Mouse (Mus musculus) neural tube, embryonic 11.5 days (tissue): ENCODE measurements around the gene Pcsk5. TPM values are rescaled to one million over a fixed set of nuclear protein-coding genes. Genes with fewer than 3 reads are reported as not detected.

ENCODE experiments used
- ATAC-seq: fragments of 200-750 bp; cut with Nextera tagmentation; 2 replicates; pipeline ENCODE4 v1.8.0; 2017; ENCODE audit warnings: moderate number of reproducible peaks, mild to moderate bottlenecking, moderate TSS enrichment, moderate library complexity; ENCODE audit not compliant: insufficient read depth, low FRiP score, low TSS enrichment
- DNase-seq: peaks from one replicate; pipeline ENCODE4 v3.0.0-alpha.2; 2015; ENCODE audit warnings: low spot score
- H3K27ac ChIP-seq: fragments of 300-500 bp; sonication (generic); 2 replicates; pipeline ENCODE4 v1.5.1; 2014; ENCODE audit warnings: low read depth, mild to moderate bottlenecking, low read length
- H3K27me3 ChIP-seq: fragments of 300-500 bp; sonication (generic); 2 replicates; pipeline ENCODE4 v1.6.1; 2014; ENCODE audit warnings: mild to moderate bottlenecking, low read length, mixed read lengths; ENCODE audit not compliant: control insufficient read depth, insufficient read depth
- H3K36me3 ChIP-seq: fragments of 300-500 bp; sonication (generic); 2 replicates; pipeline ENCODE4 v1.6.1; 2014; ENCODE audit warnings: mild to moderate bottlenecking, low read length, moderate library complexity, mixed read lengths; ENCODE audit not compliant: control insufficient read depth, insufficient read depth
- H3K4me1 ChIP-seq: fragments of 300-500 bp; sonication (generic); 2 replicates; pipeline ENCODE4 v1.6.1; 2014; ENCODE audit warnings: low read length, mixed read lengths; ENCODE audit not compliant: control insufficient read depth, insufficient read depth
- H3K4me2 ChIP-seq: fragments of 300-500 bp; sonication (generic); 2 replicates; pipeline ENCODE4 v1.6.1; 2014; ENCODE audit warnings: low read depth, mild to moderate bottlenecking, moderate library complexity
- H3K4me3 ChIP-seq: fragments of 300-500 bp; sonication (generic); 2 replicates; pipeline ENCODE4 v1.5.1; 2014; ENCODE audit warnings: low read depth, low read length
- H3K9ac ChIP-seq: fragments of 300-500 bp; sonication (generic); 2 replicates; pipeline ENCODE4 v1.6.1; 2014; ENCODE audit warnings: mild to moderate bottlenecking, low read length
- H3K9me3 ChIP-seq: fragments of 300-500 bp; sonication (generic); 2 replicates; pipeline ENCODE4 v1.6.1; 2016; ENCODE audit warnings: low read length; ENCODE audit not compliant: control insufficient read depth
- WGBS: fragments of 180-500 bp; shearing (Covaris S2); extraction: QIAGEN DNeasy Blood & Tissue Kit; methylation state at CpG from one replicate; pipeline ENCODE4 v1.1.7; 2014; 5-methylcytosine and 5-hydroxymethylcytosine counted together
- polyA plus RNA-seq: library from polyadenylated mRNA; unstranded; fragments of >200 nt; fragmentation: Nextera tagmentation; extraction: Ambion mirVana; gene quantifications from 2 replicates; pipeline ENCODE4 v1.2.1, GENCODE M21; 2014

The Pcsk5 gene
- polyA plus RNA-seq, 1 experiment from 2014 or later, result 9.4 TPM

DNA sequence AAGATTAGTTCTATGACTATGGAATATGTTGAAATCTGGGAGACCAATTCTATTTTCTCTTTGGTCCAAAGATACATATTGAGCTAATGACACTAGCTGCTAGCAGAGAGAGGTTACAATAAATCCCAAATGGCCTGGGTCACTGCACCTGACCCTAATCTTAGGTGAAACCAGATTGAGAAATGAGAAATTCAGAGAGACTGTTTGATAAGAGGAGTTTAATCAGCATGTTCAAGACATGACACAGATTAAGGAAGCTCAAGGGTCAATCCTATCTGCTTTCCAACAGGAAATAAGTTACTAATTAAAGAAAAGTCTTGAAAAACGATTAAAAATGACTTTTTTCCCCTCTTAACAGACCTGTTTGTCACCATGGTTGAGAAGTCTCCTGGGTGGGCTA is 96.0 kb downstream of the Pcsk5 start:
- ATAC-seq, result no peak

DNA sequence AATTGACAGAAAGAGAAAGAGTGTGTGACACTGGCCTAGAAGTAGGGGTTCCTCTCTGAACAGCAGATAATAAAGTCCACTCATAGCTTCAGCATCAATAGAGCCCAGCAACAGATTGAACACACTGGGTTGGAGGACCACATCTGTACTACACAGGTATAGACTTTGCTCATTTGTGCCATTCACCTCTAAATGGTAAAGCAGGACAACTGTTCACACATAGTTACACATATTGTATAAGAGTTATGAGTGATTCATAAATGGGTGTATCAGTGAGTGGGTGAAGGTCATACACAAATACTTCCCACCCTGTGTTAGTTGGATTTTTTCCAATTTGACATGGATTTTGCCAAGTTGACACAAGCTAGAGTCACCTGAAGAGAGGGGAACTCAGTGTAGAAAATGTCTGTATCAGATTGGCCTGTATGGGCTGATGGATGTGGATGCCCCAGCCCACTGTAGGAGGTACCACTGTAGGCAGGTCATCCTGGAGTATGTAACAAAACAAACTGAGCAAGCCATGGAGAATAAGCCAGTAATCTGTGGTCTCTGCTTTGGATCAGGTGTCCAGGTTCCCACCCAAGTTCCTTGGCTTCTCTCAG is 104.7 kb downstream of the Pcsk5 start:
- Histone ChIP-seq H3K36me3 (no peaks in the 10 kb centered on the region), H3K4me1 (no peaks in the 10 kb centered on the region), H3K4me3 (no peak overlapping the region), H3K4me2 (no peak overlapping the region), H3K27me3 (no peaks in the 10 kb centered on the region), H3K9ac (no peak overlapping the region), H3K9me3 (no peaks in the 10 kb centered on the region), H3K27ac (no peak overlapping the region)
- no peak for DNase-seq
- no peak for ATAC-seq

More for the DNA sequence above, 96.0 kb downstream of the Pcsk5 start:
- Histone ChIP-seq H3K4me3 (no peak overlapping the region), H3K9ac (no peak overlapping the region), H3K4me1 (no peaks in the 10 kb centered on the region), H3K27me3 (no peaks in the 10 kb centered on the region), H3K36me3 (no peaks in the 10 kb centered on the region), H3K9me3 (no peaks in the 10 kb centered on the region), H3K4me2 (no peak overlapping the region), H3K27ac (no peak overlapping the region)
- WGBS, result 53% methylated on average over 1 of the region's 1 CpGs
- DNase-seq, result no peak

DNA sequence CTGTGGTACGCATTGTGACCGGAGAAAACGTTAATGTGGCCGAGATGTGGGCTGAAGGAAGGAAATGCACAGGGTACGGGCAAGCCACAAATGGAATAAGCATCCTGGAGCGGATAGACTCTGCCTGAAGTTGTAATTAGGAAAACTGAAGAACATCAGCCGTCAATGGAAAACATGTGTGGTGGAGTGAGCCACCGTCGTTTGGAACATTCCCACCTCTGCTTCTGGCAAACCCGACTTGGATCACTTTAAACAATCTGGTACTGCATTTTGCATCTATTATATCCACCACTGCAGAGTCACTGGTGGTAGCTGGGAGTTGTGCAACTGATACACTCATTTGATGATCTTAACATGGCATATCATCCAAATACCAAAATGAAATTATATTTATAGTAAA is 120.4 kb downstream of the Pcsk5 start:
- H3K36me3 ChIP-seq, result no peaks in the 10 kb centered on the region
- 77% methylated on average over 10 of the region's 10 CpGs for WGBS
- H3K27me3 ChIP-seq, result no peaks in the 10 kb centered on the region
- no peak overlapping the region for H3K4me3 ChIP-seq
- H3K9ac ChIP-seq, result no peak overlapping the region
- H3K4me2 ChIP-seq, result no peak overlapping the region
- no peaks in the 10 kb centered on the region for H3K4me1 ChIP-seq
- no peak for ATAC-seq
- no peaks in the 10 kb centered on the region for H3K9me3 ChIP-seq
- no peak overlapping the region for H3K27ac ChIP-seq
- DNase-seq, result no peak

DNA sequence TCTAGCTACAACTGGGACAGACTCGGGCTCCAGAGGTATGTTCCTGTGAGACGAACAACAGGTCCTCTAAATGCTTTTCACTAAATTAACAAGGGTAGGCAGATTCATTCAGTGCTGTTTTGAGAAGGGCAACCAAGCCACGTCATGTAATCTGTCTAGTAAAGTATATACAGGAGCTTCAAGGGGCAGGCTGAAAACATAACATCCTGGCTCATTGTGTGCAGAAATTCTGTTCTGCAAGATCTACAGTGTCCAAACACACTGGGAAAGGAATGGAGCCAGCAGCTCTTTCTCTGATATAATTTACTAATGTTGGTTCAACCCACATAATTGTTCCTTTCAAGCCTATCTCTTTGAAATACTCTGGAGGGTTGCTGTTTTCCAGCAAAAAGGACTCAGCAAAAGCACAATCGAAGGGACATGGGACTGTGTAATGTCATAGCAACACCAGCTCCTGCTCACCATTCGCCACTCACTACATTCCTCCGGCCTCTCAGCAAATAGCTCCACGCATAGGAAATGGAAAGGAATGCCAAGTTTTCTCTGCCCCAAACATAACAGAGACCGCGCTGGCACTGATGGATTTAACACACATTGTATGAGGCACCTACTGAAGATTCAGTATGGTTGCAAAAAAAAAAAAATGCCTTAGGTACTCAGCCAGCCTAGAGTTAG is 122.0 kb downstream of the Pcsk5 start:
- H3K9ac ChIP-seq, result no peak overlapping the region
- no peaks in the 10 kb centered on the region for H3K4me1 ChIP-seq
- no peaks in the 10 kb centered on the region for H3K36me3 ChIP-seq
- no peak overlapping the region for H3K4me2 ChIP-seq
- H3K4me3 ChIP-seq, result no peak overlapping the region
- ATAC-seq (no peak), DNase-seq (no peak)
- H3K27me3 ChIP-seq, result no peaks in the 10 kb centered on the region
- no peak overlapping the region for H3K27ac ChIP-seq
- H3K9me3 ChIP-seq, result no peaks in the 10 kb centered on the region
- WGBS, result 75% methylated on average over 9 of the region's 9 CpGs

DNA sequence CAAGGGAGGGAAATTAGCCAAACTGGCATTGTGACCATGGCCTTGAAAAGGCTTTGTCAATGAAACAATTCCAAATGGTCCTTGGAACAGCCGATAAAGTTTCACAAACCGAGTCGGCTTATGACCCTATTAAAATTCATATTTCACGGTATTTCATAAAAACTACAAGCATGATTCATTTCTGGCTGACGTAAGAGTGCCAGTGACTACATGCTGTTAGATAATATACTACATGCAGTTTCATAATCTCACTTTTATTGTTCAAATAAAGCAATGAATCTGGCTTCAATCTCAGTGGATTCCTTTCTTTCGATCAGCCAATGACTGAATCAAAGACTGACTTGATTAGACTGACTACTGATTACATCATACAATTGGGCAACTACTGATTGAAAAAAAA is 145.8 kb downstream of the Pcsk5 start:
- Histone ChIP-seq H3K36me3 (no peaks in the 10 kb centered on the region), H3K9ac (no peak overlapping the region), H3K4me2 (no peak overlapping the region), H3K27ac (no peak overlapping the region), H3K27me3 (no peaks in the 10 kb centered on the region), H3K4me1 (no peaks in the 10 kb centered on the region), H3K9me3 (no peaks in the 10 kb centered on the region), H3K4me3 (no peak overlapping the region)
- 93% methylated on average over 6 of the region's 6 CpGs for WGBS
- no peak for ATAC-seq
- DNase-seq, result no peak

DNA sequence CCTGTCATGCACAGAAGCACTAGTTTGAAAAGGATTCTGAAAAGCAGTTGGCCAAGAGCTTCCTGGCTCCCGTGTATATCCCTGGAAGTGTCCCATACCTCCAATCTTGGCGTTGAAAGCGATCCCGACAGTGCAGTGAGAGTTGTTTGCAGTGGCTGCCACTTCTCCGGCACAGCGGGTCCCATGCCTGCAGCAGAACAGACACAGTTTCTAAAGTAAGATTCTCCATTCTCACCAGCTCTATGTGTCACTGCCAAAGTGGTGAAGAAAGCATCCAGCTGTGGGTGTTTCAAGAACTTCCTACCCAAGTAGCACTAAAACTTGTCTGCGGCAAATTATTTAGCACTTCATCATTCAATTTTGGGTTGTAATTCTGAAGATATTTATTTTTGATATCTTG is 159.1 kb downstream of the Pcsk5 start:
- H3K9me3 ChIP-seq, result no peaks in the 10 kb centered on the region
- no peak for ATAC-seq
- H3K36me3 ChIP-seq, result no peaks in the 10 kb centered on the region
- no peak overlapping the region for H3K27ac ChIP-seq
- no peak overlapping the region for H3K9ac ChIP-seq
- 87% methylated on average over 7 of the region's 7 CpGs for WGBS
- no peaks in the 10 kb centered on the region for H3K27me3 ChIP-seq
- no peak overlapping the region for H3K4me3 ChIP-seq
- no peak overlapping the region for H3K4me2 ChIP-seq
- DNase-seq, result no peak
- H3K4me1 ChIP-seq, result no peaks in the 10 kb centered on the region

DNA sequence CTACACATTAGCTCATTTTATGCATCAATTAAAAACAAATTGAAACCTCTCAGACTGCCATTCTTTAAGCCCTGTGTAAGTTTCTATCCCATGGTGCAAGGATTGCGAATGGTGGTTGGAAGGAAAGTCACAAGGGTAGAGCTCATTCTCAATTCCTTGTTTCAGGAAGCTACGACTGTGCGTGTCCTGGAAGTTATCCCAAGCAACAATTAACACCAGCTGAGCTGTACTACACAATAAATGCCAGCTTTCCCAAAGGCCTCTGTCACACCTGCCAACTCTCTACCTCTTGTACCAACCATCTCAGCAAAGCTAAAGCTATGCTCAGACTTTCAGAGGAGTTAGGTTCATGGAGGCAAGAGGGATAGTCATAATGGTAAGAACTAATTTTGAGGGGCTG is 174.8 kb downstream of the Pcsk5 start:
- no peaks in the 10 kb centered on the region for H3K36me3 ChIP-seq
- 88% methylated on average over 3 of the region's 3 CpGs for WGBS
- DNase-seq (no peak), ATAC-seq (no peak)
- H3K4me3 ChIP-seq, result no peak overlapping the region
- no peak overlapping the region for H3K27ac ChIP-seq
- H3K9me3 ChIP-seq, result no peaks in the 10 kb centered on the region
- H3K4me2 ChIP-seq, result no peak overlapping the region
- H3K4me1 ChIP-seq, result no peaks in the 10 kb centered on the region
- no peaks in the 10 kb centered on the region for H3K27me3 ChIP-seq
- H3K9ac ChIP-seq, result no peak overlapping the region

DNA sequence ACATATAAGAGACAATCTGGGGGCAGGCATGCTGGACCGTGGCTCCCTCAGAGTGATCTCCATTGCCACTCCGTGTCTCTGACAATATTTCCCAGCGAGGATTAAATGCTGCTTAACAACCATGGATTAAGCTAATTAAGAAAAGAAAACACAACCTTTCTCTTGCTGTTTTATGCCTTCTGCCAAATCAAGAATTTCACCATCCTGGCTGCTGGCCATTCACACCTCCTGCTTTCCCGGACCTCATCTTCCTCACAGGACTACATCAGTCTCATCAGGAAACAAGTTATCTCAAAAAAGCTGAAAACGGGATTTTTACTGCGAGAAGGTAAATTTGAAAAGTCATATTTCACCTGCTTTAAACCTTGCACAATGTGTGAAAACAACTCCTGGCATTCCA is 175.2 kb downstream of the Pcsk5 start:
- Histone ChIP-seq H3K27me3 (no peaks in the 10 kb centered on the region), H3K27ac (no peak overlapping the region), H3K4me2 (no peak overlapping the region), H3K4me3 (no peak overlapping the region), H3K36me3 (no peaks in the 10 kb centered on the region), H3K9me3 (no peaks in the 10 kb centered on the region), H3K4me1 (no peaks in the 10 kb centered on the region), H3K9ac (no peak overlapping the region)
- no peak for DNase-seq
- no peak for ATAC-seq
- WGBS, result 86% methylated on average over 6 of the region's 6 CpGs

DNA sequence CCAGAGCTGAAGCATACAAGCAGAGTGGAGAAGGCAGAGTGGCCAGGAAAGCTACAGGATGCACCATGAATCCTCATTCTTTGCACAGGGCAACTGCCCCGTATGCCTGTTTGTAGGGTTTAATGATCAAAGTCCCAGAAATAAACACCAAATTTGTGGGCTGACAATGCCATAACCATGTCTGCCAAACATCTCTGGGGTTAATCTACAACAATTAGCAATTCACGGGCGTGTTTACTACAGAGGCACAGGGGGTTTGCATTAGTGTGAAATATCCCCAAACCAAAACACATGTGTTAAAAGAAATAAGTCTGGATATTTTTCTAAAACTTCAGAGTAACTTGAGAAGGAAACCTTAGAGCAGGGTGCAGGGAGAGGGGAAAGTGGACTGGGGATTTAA is 178.1 kb downstream of the Pcsk5 start:
- no peak overlapping the region for H3K9ac ChIP-seq
- no peaks in the 10 kb centered on the region for H3K36me3 ChIP-seq
- no peak overlapping the region for H3K4me3 ChIP-seq
- H3K27ac ChIP-seq, result no peak overlapping the region
- no peak overlapping the region for H3K4me2 ChIP-seq
- ATAC-seq, result no peak
- H3K27me3 ChIP-seq, result no peaks in the 10 kb centered on the region
- WGBS, result 62% methylated on average over 3 of the region's 3 CpGs
- no peaks in the 10 kb centered on the region for H3K4me1 ChIP-seq
- DNase-seq, result no peak
- H3K9me3 ChIP-seq, result no peaks in the 10 kb centered on the region
